Mouse (Mus musculus): Measurements from ENCODE around the gene Ncapd3. TPM values are rescaled to one million over a fixed set of nuclear protein-coding genes. Genes with fewer than 3 reads are reported as not detected.

Ncapd3 gene
- polyA plus RNA-seq, 1 experiment from 2014 or later = 13.9 TPM

DNA sequence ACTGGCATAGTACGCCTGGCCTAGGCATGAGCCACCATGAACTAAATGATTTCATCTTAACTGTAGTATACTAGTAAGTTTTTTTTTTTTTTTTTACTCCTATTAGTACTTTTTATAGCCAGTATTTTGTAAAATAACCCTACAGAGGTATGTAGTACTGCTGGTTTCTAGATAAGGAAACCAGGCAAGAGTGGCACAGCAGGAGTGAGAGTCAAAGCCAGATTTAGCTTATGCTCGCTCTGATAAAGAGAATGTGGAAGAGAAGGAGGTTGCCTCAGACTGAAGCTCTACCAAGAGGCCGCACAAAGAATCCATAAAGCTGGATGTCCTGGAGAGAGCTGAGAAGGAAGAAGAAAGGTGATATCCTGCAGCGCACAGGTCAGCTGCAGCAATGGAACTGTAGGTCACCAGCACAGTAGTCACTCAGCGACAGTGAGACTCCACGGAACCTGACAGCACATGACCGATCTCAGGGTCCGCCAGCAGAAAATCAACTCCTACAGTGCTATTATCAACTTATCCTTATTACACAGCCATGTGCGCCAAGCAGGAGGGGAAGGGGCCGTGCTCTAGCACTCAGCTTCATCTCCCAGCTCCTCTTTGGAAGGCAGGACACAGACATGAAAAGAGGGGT is 110.6 kb downstream of the Ncapd3 start:
- H3K4me1 ChIP-seq (ENCODE audit: insufficient read depth) = no peaks in the 10 kb centered on the region
- ATAC-seq (no peak), DNase-seq (no peak)
- H3K4me3 ChIP-seq (ENCODE audit: low read depth, low read length) = no peak overlapping the region
- WGBS (ENCODE audit: insufficient replicate concordance) = 87% methylated on average over 10 of the region's 10 CpGs
- no peak overlapping the region for H3K27ac ChIP-seq (ENCODE audit: low read depth)
- TF ChIP-seq EP300 (IDR thresholded peaks at IDR 0.05; ENCODE audit: low read depth) = no peak
- TF ChIP-seq CTCF (IDR thresholded peaks at IDR 0.05; ENCODE audit: low read depth) = no peak
- no peaks in the 10 kb centered on the region for H3K27me3 ChIP-seq (ENCODE audit: insufficient read depth, low read length)
- H3K36me3 ChIP-seq (replicated peaks; ENCODE audit: insufficient read depth, low read length) = no peaks in the 10 kb centered on the region
- H3K4me2 ChIP-seq (ENCODE audit: low read depth, low read length) = no peak overlapping the region
- H3K9me3 ChIP-seq (ENCODE audit: low read length) = no peaks in the 10 kb centered on the region
- H3K9ac ChIP-seq (replicated peaks) = no peak overlapping the region

DNA sequence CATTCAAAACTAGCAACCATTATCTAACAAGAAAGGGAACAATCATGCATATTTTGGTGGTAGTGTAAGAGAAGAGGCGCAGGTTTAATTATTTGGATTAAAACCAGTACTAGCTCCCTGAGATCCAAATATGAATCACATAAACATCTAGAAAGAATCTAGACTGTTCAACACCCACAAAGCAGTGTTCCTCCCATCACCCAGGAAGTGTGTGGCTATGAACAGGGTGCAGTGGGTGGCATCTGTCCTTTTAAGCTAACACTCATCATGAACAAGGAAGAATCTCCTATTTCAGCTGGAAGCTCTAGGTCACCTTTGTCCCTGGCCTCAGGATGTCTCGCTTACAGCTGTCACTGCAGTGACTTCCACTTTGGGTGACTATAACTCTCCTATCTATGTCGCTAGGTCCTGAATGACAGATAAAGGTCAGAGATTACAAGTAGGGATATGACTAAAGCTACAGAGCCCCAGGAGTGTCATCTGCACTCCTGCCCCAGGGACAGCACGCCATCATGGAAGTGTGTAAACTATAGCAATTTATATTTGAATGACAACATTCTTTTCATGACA is 114.4 kb downstream of the Ncapd3 start:
- DNase-seq (no peak), ATAC-seq (no peak)
- Histone ChIP-seq H3K9ac (replicated peaks) (no peak overlapping the region), H3K4me1 (ENCODE audit: insufficient read depth) (no peaks in the 10 kb centered on the region), H3K27ac (ENCODE audit: low read depth) (no peak overlapping the region), H3K27me3 (ENCODE audit: insufficient read depth, low read length) (no peaks in the 10 kb centered on the region), H3K36me3 (replicated peaks; ENCODE audit: insufficient read depth, low read length) (no peaks in the 10 kb centered on the region), H3K4me2 (ENCODE audit: low read depth, low read length) (no peak overlapping the region), H3K4me3 (ENCODE audit: low read depth, low read length) (no peak overlapping the region), H3K9me3 (ENCODE audit: low read length) (no peaks in the 10 kb centered on the region)
- 57% methylated on average over 4 of the region's 4 CpGs for WGBS (ENCODE audit: insufficient replicate concordance)
- no peak for TF ChIP-seq CTCF (IDR thresholded peaks at IDR 0.05; ENCODE audit: low read depth)
- TF ChIP-seq EP300 (IDR thresholded peaks at IDR 0.05; ENCODE audit: low read depth) = no peak

Other genes starting within 250 kb of the Ncapd3 start
- 0.06 TPM in 1 of 2 replicates, not detected in the other for gene Glb1l2, start 223.7 kb upstream of the Ncapd3 start, polyA plus RNA-seq (2015; fragmentation: Nextera tagmentation; extraction: Ambion mirVana)
- gene Glb1l3, start 169.3 kb upstream of the Ncapd3 start, polyA plus RNA-seq (2015; fragmentation: Nextera tagmentation; extraction: Ambion mirVana) = not detected in 2 replicates
- gene Gm1110, start 107.1 kb upstream of the Ncapd3 start, polyA plus RNA-seq (2015; fragmentation: Nextera tagmentation; extraction: Ambion mirVana) = not detected in 2 replicates
- 16.5 and 19.3 TPM in 2 replicates for gene Acad8, start 30.6 kb upstream of the Ncapd3 start, polyA plus RNA-seq (2015; fragmentation: Nextera tagmentation; extraction: Ambion mirVana)
- gene Thyn1, start 30.5 kb upstream of the Ncapd3 start, polyA plus RNA-seq (2015; fragmentation: Nextera tagmentation; extraction: Ambion mirVana) = 34.4 and 35.6 TPM in 2 replicates
- 7.2 and 7.3 TPM in 2 replicates for gene Vps26b, start 110 bp upstream of the Ncapd3 start, polyA plus RNA-seq (2015; fragmentation: Nextera tagmentation; extraction: Ambion mirVana)
- gene Jam3, start 125.2 kb downstream of the Ncapd3 start, polyA plus RNA-seq (2015; fragmentation: Nextera tagmentation; extraction: Ambion mirVana) = 1.5 and 1.7 TPM in 2 replicates

Data from liver, postnatal 0 days (tissue).